Mouse (Mus musculus) forebrain, embryonic 15.5 days (tissue): ENCODE data around the gene Hoxb2. TPM values are rescaled to one million over a fixed set of nuclear protein-coding genes. Genes with fewer than 3 reads are reported as not detected.

ENCODE experiments used
- ATAC-seq: fragments of 200-750 bp; cut with Nextera tagmentation; replicated peaks from 2 replicates; pipeline ENCODE4 v1.8.0; 2017; ENCODE audit warnings: mild to moderate bottlenecking, moderate TSS enrichment, moderate library complexity
- H3K27ac ChIP-seq: fragments of 300-500 bp; sonication (generic); replicated peaks from 2 replicates; pipeline ENCODE4 v1.5.1; 2015; ENCODE audit warnings: mild to moderate bottlenecking, inconsistent platforms
- H3K27me3 ChIP-seq: fragments of 300-500 bp; sonication (generic); 2 replicates; pipeline ENCODE4 v1.6.1; 2015; ENCODE audit warnings: inconsistent platforms
- H3K36me3 ChIP-seq: fragments of 300-500 bp; sonication (generic); 2 replicates; pipeline ENCODE4 v1.6.1; 2015; ENCODE audit warnings: mild to moderate bottlenecking, inconsistent platforms
- H3K4me1 ChIP-seq: fragments of 300-500 bp; sonication (generic); 2 replicates; pipeline ENCODE4 v1.6.1; 2015; ENCODE audit warnings: inconsistent platforms
- H3K4me2 ChIP-seq: fragments of 300-500 bp; sonication (generic); replicated peaks from 2 replicates; pipeline ENCODE4 v1.6.1; 2015; ENCODE audit warnings: mild to moderate bottlenecking, inconsistent platforms
- H3K4me3 ChIP-seq: fragments of 300-500 bp; sonication (generic); 2 replicates; pipeline ENCODE4 v1.5.1; 2015; ENCODE audit warnings: mild to moderate bottlenecking, inconsistent platforms
- H3K9ac ChIP-seq: fragments of 300-500 bp; sonication (generic); replicated peaks from 2 replicates; pipeline ENCODE4 v1.6.1; 2015; ENCODE audit warnings: mild to moderate bottlenecking, inconsistent platforms
- H3K9me3 ChIP-seq: fragments of 300-500 bp; sonication (generic); 2 replicates; pipeline ENCODE4 v1.6.1; 2016; ENCODE audit warnings: inconsistent platforms
- WGBS: fragments of 180-500 bp; shearing (Covaris S2); methylation state at CpG from one replicate; pipeline ENCODE4 v1.1.7; 2015; ENCODE audit warnings: mixed read lengths; 5-methylcytosine and 5-hydroxymethylcytosine counted together
- polyA plus RNA-seq: library from polyadenylated mRNA; unstranded; fragments of >200 nt; fragmentation: Nextera tagmentation; extraction: Ambion mirVana; gene quantifications from 2 replicates; pipeline ENCODE4 v1.2.1, GENCODE M21; 2015

Gene Hoxb2
- polyA plus RNA-seq, 1 experiment from 2014 or later, result not detected

GRCm38 (mm10) chr11:96366092-96367041, 16.0 kb downstream of the Hoxb2 start:
- no peak for ATAC-seq
- Histone ChIP-seq H3K4me2 (no peak overlapping the region), H3K9ac (no peak overlapping the region), H3K36me3 (no peaks in the 10 kb centered on the region), H3K27ac (no peak overlapping the region), H3K9me3 (no peaks in the 10 kb centered on the region), H3K4me1 (no peaks in the 10 kb centered on the region), H3K27me3 (peaks cover 96% of the 10 kb centered on the region), H3K4me3 (no peak overlapping the region)
- WGBS, result 2% methylated on average over 47 of the region's 47 CpGs

GRCm38 (mm10) chr11:96367141-96367540, 16.8 kb downstream of the Hoxb2 start:
- Histone ChIP-seq H3K4me1 (no peaks in the 10 kb centered on the region), H3K4me2 (no peak overlapping the region), H3K27ac (no peak overlapping the region), H3K9ac (no peak overlapping the region), H3K9me3 (no peaks in the 10 kb centered on the region), H3K4me3 (no peak overlapping the region), H3K36me3 (no peaks in the 10 kb centered on the region), H3K27me3 (peaks cover 96% of the 10 kb centered on the region)
- 13% methylated on average over 6 of the region's 6 CpGs for WGBS
- no peak for ATAC-seq

DNA sequence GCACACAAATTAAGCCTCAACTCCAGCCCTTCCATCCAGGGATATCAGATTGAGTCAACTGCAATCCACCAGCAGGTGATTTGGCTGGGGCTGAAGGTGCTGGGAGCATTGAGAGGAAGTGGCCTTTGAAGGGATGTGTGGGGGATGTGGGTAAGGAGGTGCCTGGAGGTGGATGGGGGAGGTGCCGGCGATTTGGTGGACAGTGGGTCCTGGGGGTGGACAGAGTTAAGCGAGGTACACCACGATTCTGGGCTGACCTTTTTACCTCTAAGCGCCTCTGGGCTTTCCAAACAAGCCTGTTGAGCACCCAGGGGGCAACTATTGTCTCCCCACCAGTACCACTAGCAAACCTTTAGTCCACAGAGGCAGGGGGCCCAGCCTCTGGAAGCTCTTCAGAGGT, 18.4 kb downstream of the Hoxb2 start:
- Histone ChIP-seq H3K4me1 (no peaks in the 10 kb centered on the region), H3K4me2 (no peak overlapping the region), H3K9ac (no peak overlapping the region), H3K36me3 (no peaks in the 10 kb centered on the region), H3K27me3 (peaks cover 97% of the 10 kb centered on the region), H3K9me3 (no peaks in the 10 kb centered on the region), H3K27ac (no peak overlapping the region), H3K4me3 (no peak overlapping the region)
- 3% methylated on average over 5 of the region's 5 CpGs for WGBS
- ATAC-seq, result no peak

- Histone ChIP-seq H3K27me3 (peaks cover 97% of the 10 kb centered on the region), H3K4me2 (no peak overlapping the region), H3K4me1 (no peaks in the 10 kb centered on the region), H3K27ac (no peak overlapping the region), H3K9me3 (no peaks in the 10 kb centered on the region), H3K4me3 (no peak overlapping the region), H3K9ac (no peak overlapping the region), H3K36me3 (no peaks in the 10 kb centered on the region)
- 9% methylated on average over 7 of the region's 7 CpGs for WGBS
- ATAC-seq, result no peak
These were observed 18.8 kb downstream of the Hoxb2 start for GRCm38 (mm10) chr11:96369140-96369539.

GRCm38 (mm10) chr11:96371726-96372125, 21.4 kb downstream of the Hoxb2 start:
- peaks cover 96% of the 10 kb centered on the region for H3K27me3 ChIP-seq
- 5% methylated on average over 3 of the region's 3 CpGs for WGBS
- ATAC-seq, result no peak

GRCm38 (mm10) chr11:96372519-96372918, 22.2 kb downstream of the Hoxb2 start:
- WGBS, result 5% methylated on average over 3 of the region's 3 CpGs
- ATAC-seq, result no peak
- H3K4me1 ChIP-seq, result no peaks in the 10 kb centered on the region

More at GRCm38 (mm10) chr11:96371726-96372125, 21.4 kb downstream of the Hoxb2 start:
- no peak overlapping the region for H3K4me2 ChIP-seq
- H3K27ac ChIP-seq, result no peak overlapping the region
- H3K9me3 ChIP-seq, result no peaks in the 10 kb centered on the region
- no peaks in the 10 kb centered on the region for H3K4me1 ChIP-seq
- no peak overlapping the region for H3K9ac ChIP-seq
- no peaks in the 10 kb centered on the region for H3K36me3 ChIP-seq
- no peak overlapping the region for H3K4me3 ChIP-seq

GRCm38 (mm10) chr11:96374810-96375209, 24.5 kb downstream of the Hoxb2 start:
- Histone ChIP-seq H3K9ac (no peak overlapping the region), H3K27ac (no peak overlapping the region), H3K9me3 (no peaks in the 10 kb centered on the region), H3K36me3 (no peaks in the 10 kb centered on the region), H3K4me2 (no peak overlapping the region), H3K27me3 (peaks cover 86% of the 10 kb centered on the region), H3K4me1 (no peaks in the 10 kb centered on the region), H3K4me3 (no peak overlapping the region)
- WGBS, result 4% methylated on average over 7 of the region's 7 CpGs
- ATAC-seq, result no peak

More at GRCm38 (mm10) chr11:96372519-96372918, 22.2 kb downstream of the Hoxb2 start:
- peaks cover 95% of the 10 kb centered on the region for H3K27me3 ChIP-seq
- no peak overlapping the region for H3K9ac ChIP-seq
- no peaks in the 10 kb centered on the region for H3K36me3 ChIP-seq
- no peak overlapping the region for H3K4me2 ChIP-seq
- H3K4me3 ChIP-seq, result no peak overlapping the region
- H3K27ac ChIP-seq, result no peak overlapping the region
- H3K9me3 ChIP-seq, result no peaks in the 10 kb centered on the region

GRCm38 (mm10) chr11:96383381-96383780, 33.1 kb downstream of the Hoxb2 start:
- Histone ChIP-seq H3K9me3 (no peaks in the 10 kb centered on the region), H3K27me3 (peaks cover 11% of the 10 kb centered on the region), H3K4me2 (no peak overlapping the region), H3K4me3 (no peak overlapping the region), H3K9ac (no peak overlapping the region), H3K36me3 (no peaks in the 10 kb centered on the region), H3K27ac (no peak overlapping the region), H3K4me1 (no peaks in the 10 kb centered on the region)
- no peak for ATAC-seq
- 78% methylated on average over 5 of the region's 5 CpGs for WGBS

DNA sequence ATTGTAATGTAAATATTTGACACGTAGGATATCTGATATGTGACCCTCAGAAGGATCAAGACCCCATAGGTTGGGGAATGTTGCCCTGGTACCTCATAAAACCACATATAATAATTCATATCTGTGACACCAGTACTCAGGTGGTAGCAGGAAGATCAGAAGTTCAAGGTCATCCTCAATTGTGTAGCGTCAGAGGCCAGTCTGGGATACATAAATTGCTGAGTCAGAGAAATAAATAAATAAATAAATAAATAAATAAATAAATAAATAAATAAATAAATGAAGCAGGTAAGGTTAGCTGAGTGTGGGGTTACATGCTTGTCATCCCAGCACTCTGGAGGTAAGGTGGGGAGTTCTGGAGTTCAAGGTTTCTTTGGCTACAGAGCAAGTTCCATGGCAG, 37.3 kb downstream of the Hoxb2 start:
- Histone ChIP-seq H3K4me2 (no peak overlapping the region), H3K36me3 (no peaks in the 10 kb centered on the region), H3K9me3 (no peaks in the 10 kb centered on the region), H3K4me3 (no peak overlapping the region), H3K9ac (no peak overlapping the region), H3K27ac (no peak overlapping the region), H3K27me3 (no peaks in the 10 kb centered on the region), H3K4me1 (no peaks in the 10 kb centered on the region)
- ATAC-seq, result no peak
- WGBS, result 81% methylated on average over 2 of the region's 2 CpGs

DNA sequence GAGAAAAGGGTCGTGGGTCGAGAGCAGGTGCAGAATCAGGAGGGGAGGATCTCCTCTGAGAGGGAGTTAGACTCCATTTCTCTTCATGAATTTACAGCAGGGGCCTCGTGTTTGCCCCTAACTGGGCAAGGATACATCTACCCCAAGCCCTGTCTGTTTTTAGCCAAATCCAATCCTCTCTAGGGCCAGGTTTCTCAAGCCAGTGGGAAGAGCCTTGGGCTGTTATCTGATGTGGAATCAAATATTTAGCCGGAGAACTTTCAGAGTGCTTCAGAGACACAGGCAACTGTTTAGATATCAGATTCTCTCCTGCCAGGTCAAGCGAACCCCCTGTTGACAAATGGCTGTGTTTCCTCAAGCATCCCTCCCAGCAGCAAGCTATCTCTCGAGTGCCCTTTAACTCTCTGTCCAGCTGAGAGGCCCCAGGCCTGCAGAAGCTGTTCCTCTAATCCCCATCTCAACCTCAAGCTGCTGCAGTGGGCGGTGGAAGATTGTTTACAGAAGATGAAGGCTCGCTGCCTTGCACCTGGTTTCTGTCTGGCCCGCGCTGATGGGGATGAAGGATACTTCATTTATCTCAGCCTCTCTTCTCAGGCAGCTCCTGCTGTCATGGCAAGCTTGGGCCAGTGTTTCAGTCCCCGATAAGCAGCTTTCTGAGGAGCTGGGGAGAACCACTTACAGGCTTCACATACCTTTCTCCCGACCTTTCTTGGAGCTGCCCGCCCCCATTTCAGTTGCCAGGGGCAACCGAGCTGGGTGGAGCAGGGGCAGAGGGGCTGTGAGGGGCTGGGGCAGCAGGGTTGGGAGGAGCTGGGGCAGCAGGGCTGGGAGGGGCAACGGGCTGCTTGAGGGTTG, 46.7 kb downstream of the Hoxb2 start:
- WGBS, result 15% methylated on average over 15 of the region's 15 CpGs
- no peak overlapping the region for H3K27ac ChIP-seq

DNA sequence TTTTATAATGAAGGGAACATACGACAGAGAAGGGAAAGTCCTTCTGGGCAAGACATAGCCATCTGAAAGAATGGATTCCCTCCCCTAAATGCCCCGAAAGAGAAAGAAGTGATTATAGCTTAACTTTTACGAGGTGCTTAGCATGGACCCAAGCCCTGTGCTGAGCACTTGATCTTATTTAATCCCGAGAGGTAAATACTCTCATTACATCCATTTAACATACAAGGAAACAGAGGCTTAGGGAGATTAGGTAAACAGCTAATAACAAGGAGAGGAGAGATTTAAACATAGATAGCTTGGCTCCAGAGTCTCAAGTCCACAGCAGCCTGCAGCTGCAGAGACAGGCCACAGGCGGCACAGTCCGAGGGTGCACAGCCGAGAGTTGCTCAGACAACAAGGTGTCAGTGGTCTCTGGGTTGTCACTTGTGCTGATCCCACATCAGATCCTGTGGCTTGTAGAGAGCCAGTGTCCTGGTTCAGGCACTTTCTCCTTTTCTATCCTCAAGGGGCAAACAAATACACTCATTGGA, 47.5 kb downstream of the Hoxb2 start:
- WGBS, result 27% methylated on average over 7 of the region's 7 CpGs
- ATAC-seq, result no peak
- peaks cover 3% of the 10 kb centered on the region; the same call in 1 of the 2 replicates for H3K27me3 ChIP-seq
- H3K4me3 ChIP-seq, result no peak overlapping the region
- no peaks in the 10 kb centered on the region for H3K4me1 ChIP-seq
- H3K36me3 ChIP-seq, result no peaks in the 10 kb centered on the region
- no peak overlapping the region for H3K9ac ChIP-seq
- no peaks in the 10 kb centered on the region for H3K9me3 ChIP-seq
- no peak overlapping the region for H3K4me2 ChIP-seq
- no peak overlapping the region for H3K27ac ChIP-seq

More for the DNA sequence above, 46.7 kb downstream of the Hoxb2 start:
- H3K9me3 ChIP-seq, result no peaks in the 10 kb centered on the region
- H3K4me2 ChIP-seq, result no peak overlapping the region
- no peaks in the 10 kb centered on the region for H3K4me1 ChIP-seq
- ATAC-seq, result no peak
- no peaks in the 10 kb centered on the region for H3K36me3 ChIP-seq
- no peak overlapping the region for H3K9ac ChIP-seq
- no peak overlapping the region for H3K4me3 ChIP-seq
- H3K27me3 ChIP-seq, result no peaks in the 10 kb centered on the region; the same call in 1 of the 2 replicates

DNA sequence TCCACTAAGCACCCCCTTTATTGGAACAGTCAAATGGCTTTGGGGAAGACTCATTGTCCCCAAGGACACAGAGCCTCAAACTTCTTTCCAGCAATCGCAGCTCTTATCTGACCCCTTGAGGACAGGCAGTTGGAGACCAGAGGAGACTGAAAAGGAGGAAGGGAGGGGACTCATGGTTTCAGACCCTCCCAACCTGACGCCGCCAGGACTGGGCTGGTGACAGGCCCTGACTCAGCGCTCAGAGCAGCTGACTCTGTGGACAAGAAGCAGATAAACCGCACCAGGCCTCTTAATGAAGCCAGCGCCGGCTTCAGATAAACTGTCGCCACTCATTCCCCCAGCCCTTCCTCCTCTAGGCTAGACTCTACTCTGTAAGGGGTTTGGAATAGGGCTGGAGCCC, 49.6 kb downstream of the Hoxb2 start:
- H3K27ac ChIP-seq, result no peak overlapping the region
- H3K9ac ChIP-seq, result no peak overlapping the region
- H3K27me3 ChIP-seq, result peaks cover 3% of the 10 kb centered on the region; the same call in 1 of the 2 replicates
- no peak for ATAC-seq
- H3K36me3 ChIP-seq, result no peaks in the 10 kb centered on the region
- no peaks in the 10 kb centered on the region for H3K4me1 ChIP-seq
- H3K4me3 ChIP-seq, result no peak overlapping the region
- WGBS, result 23% methylated on average over 8 of the region's 8 CpGs
- no peaks in the 10 kb centered on the region for H3K9me3 ChIP-seq
- no peak overlapping the region for H3K4me2 ChIP-seq
